Mouse (Mus musculus) testis, adult 2 months (tissue): ENCODE data around the gene Map6d1. TPM values are rescaled to one million over a fixed set of nuclear protein-coding genes. Genes with fewer than 3 reads are reported as not detected.

ENCODE experiments used
- H3K27ac ChIP-seq: fragments of 200-500 bp; 2 replicates; pipeline ENCODE4 v1.5.1; 2012; ENCODE audit warnings: low read depth, low read length; ENCODE audit not compliant: control insufficient read depth, insufficient read depth
- H3K27me3 ChIP-seq: fragments of 200-500 bp; 2 replicates; pipeline ENCODE4 v1.6.1; 2012; ENCODE audit warnings: mild to moderate bottlenecking, low read length, moderate library complexity; ENCODE audit not compliant: control insufficient read depth, insufficient read depth
- H3K36me3 ChIP-seq: fragments of 200-500 bp; 2 replicates; pipeline ENCODE4 v1.6.1; 2012; ENCODE audit warnings: mild to moderate bottlenecking, low read length; ENCODE audit not compliant: control insufficient read depth, insufficient read depth
- H3K4me1 ChIP-seq: fragments of 200-500 bp; 2 replicates; pipeline ENCODE4 v1.6.1; 2012; ENCODE audit warnings: low read length; ENCODE audit not compliant: control insufficient read depth, insufficient read depth
- H3K4me3 ChIP-seq: fragments of 200-500 bp; 2 replicates; pipeline ENCODE4 v1.5.1; 2012; ENCODE audit warnings: low read depth, mild to moderate bottlenecking, low read length, moderate library complexity, mixed read lengths; ENCODE audit not compliant: control insufficient read depth
- CTCF ChIP-seq: fragments of 200-500 bp; IDR thresholded peaks from 2 replicates; pipeline ENCODE4 v1.5.1; 2012; ENCODE audit warnings: low read depth, mild to moderate bottlenecking, inconsistent platforms, low read length, moderate library complexity; ENCODE audit not compliant: control insufficient read depth, insufficient read depth, insufficient replicate concordance
- POLR2A ChIP-seq: fragments of 200-500 bp; IDR thresholded peaks from 2 replicates; pipeline ENCODE4 v1.6.1; 2012; ENCODE audit warnings: low read depth, mild to moderate bottlenecking, inconsistent platforms, low read length, moderate library complexity; ENCODE audit not compliant: control insufficient read depth
- polyA plus RNA-seq: library from polyadenylated mRNA; depleted of rRNA; stranded (reverse); fragments of >200 nt; gene quantifications from 2 replicates; pipeline ENCODE4 v1.2.3, GENCODE M21; 2012

The Map6d1 gene
- polyA plus RNA-seq, 1 experiment = 1.8 TPM

GRCm38 (mm10) chr16:20248442-20249174 is 7.5 kb upstream of the Map6d1 start:
- no peaks in the 10 kb centered on the region for H3K27me3 ChIP-seq
- no peak overlapping the region for H3K4me3 ChIP-seq
- no peak overlapping the region for H3K27ac ChIP-seq
- TF ChIP-seq POLR2A (no peak), CTCF (no peak)
- H3K4me1 ChIP-seq = no peaks in the 10 kb centered on the region
- H3K36me3 ChIP-seq = no peaks in the 10 kb centered on the region

GRCm38 (mm10) chr16:20247103-20247502 is 5.9 kb upstream of the Map6d1 start:
- Histone ChIP-seq H3K4me1 (no peaks in the 10 kb centered on the region), H3K4me3 (no peak overlapping the region), H3K27ac (no peak overlapping the region), H3K27me3 (no peaks in the 10 kb centered on the region), H3K36me3 (no peaks in the 10 kb centered on the region)
- TF ChIP-seq CTCF = no peak
- no peak for TF ChIP-seq POLR2A

DNA sequence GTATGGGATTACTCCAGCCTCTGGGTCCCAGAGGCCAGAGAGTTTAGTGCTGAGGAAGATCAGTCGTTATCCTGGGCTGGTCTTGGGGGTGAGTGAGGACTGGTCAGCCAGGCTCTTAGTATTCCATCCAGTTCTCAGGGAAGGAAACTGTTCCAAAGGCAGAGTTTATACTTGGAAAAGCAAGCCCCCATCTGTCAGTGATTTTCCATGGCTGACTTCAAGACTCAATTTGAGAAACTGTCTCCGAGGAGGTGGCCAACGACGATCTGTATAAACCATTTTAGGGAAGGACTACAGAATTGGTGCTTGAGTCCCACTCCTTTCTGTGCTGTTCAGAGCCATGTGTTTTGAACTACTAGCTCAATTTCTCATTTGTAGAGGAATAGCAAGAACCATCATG is 2.5 kb downstream of the Map6d1 start:
- peaks cover 8% of the 10 kb centered on the region for H3K4me1 ChIP-seq
- no peaks in the 10 kb centered on the region for H3K36me3 ChIP-seq
- no peak overlapping the region for H3K4me3 ChIP-seq
- TF ChIP-seq CTCF (no peak), POLR2A (no peak)
- no peaks in the 10 kb centered on the region for H3K27me3 ChIP-seq
- H3K27ac ChIP-seq = no peak overlapping the region

- Histone ChIP-seq H3K27me3 (no peaks in the 10 kb centered on the region), H3K27ac (no peak overlapping the region), H3K36me3 (no peaks in the 10 kb centered on the region), H3K4me3 (no peak overlapping the region), H3K4me1 (peaks cover 8% of the 10 kb centered on the region)
- TF ChIP-seq POLR2A = no peak; the same call in 1 of the 2 replicates
- TF ChIP-seq CTCF = no peak
Measured at GRCm38 (mm10) chr16:20237426-20237825, 3.7 kb downstream of the Map6d1 start.

- Histone ChIP-seq H3K27me3 (no peaks in the 10 kb centered on the region), H3K4me3 (no peak overlapping the region), H3K36me3 (no peaks in the 10 kb centered on the region), H3K27ac (no peak overlapping the region), H3K4me1 (no peaks in the 10 kb centered on the region)
- no peak for TF ChIP-seq CTCF
- TF ChIP-seq POLR2A = no peak
Measured at GRCm38 (mm10) chr16:20234406-20234805, 6.8 kb downstream of the Map6d1 start.

DNA sequence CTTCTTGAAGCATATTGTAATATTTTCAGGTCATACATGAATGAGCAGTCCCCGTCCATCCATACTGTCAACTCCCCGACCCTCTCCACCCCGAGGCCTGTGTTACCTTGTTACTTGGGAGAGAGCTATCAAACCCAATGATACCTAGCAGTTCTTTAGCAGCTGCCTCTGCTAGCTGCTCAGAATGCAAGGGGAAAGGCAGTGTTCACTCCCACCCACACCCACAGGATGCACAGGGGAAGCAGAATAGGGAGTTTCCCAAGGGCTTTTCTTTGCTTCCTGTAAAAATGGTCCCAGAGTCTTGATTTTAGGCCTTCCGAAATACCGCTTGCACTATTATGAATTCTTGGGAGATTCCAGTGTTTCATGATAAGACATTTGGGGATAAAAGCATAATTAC is 13.0 kb downstream of the Map6d1 start:
- H3K36me3 ChIP-seq = peaks cover 2% of the 10 kb centered on the region

GRCm38 (mm10) chr16:20227504-20227903 is 13.7 kb downstream of the Map6d1 start:
- Histone ChIP-seq H3K27ac (no peak overlapping the region), H3K27me3 (no peaks in the 10 kb centered on the region), H3K4me3 (no peak overlapping the region), H3K36me3 (peaks cover 2% of the 10 kb centered on the region), H3K4me1 (no peaks in the 10 kb centered on the region; the same call in 1 of the 2 replicates)
- no peak for TF ChIP-seq POLR2A
- TF ChIP-seq CTCF = no peak

More for the DNA sequence above, 13.0 kb downstream of the Map6d1 start:
- no peak overlapping the region for H3K4me3 ChIP-seq
- no peak overlapping the region for H3K27ac ChIP-seq
- H3K27me3 ChIP-seq = no peaks in the 10 kb centered on the region
- TF ChIP-seq POLR2A (no peak), CTCF (no peak)
- H3K4me1 ChIP-seq = no peaks in the 10 kb centered on the region; the same call in 1 of the 2 replicates
